Mouse (Mus musculus) heart, postnatal 0 days (tissue): ENCODE results near the gene Rapgef5.

Experiments
- CTCF ChIP-seq: IDR thresholded peaks from 2 replicates; pipeline ENCODE4 v1.5.1; 2016; ENCODE audit warnings: antibody characterized with exemption, control low read depth, low read depth
- EP300 ChIP-seq: IDR thresholded peaks from 2 replicates; pipeline ENCODE4 v1.6.1; 2016; ENCODE audit warnings: antibody characterized with exemption, low read depth

DNA sequence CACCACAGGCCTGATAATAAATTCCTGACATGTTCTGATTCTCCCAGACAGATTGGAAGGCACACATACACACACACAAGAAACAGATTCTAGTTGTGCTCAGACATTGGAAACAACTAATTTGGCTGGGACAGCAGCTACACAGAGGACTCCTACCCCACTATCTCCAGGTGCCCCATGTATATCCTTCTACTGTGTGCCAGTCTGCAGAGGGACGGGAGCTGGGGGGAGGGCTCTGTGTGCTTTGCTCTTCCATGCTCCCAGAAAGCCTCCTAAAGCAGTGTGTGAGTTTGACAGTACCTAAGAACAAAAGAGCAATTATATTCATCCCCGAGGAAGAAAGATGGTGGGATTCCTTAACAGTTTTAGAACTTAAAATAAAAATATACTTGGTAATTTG, 187.1 kb downstream of the Rapgef5 start:
- TF ChIP-seq CTCF (no peak), EP300 (no peak)
